Mouse (Mus musculus) frontal cortex, postnatal 36 days (tissue): ENCODE results near the gene Csnk1g1.

ENCODE experiments used
- DNase-seq, 2 experiments: peaks; one replicate each; pipeline ENCODE4 v3.0.0; 2022; ENCODE audit warnings: low spot score in 2 of 2

Csnk1g1 gene

DNA sequence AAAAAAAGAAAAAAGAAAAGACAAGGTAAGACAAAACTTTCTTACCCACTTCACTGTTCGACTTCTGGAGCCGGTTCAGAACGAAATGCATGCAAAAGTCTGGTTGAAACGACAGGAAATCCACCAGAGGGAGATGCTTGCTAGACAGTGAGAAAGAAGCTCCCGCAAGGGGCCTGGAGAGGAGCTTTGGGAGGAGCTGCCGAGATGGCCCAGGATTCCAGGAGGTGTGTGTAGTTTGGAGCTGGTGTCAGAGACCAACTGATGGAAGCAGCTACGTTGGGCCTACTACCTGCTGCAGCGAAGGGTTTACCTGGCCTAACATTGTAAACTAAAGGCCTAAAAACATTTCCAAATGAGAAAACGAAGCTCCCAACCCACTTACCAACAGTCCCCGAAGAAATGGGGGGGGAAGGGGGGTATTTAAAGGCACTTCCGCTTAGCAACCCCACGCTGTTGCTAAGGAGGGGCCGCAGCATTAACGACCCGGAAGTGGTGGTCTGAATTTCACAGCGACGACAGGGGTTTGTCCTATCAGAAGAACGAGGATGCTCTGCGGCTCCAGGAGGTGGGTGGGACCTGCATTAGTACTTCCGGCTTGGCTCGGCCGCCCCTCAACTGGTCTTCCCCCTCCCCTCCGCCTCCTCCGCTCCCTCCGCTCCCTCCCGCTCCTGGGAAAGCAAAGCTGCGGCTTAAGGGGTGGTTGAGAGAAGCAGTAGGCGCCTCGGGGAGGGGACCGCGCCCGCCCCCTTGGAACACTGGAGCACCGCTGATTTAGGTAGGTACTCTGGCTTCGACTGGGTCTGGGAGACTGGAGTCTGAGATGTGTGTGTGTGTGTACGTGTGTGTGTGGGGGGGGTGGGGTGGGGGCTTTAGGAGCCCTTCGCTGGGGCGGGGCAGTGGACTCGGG lies at the start of gene Csnk1g1, which contains the start of gene Trip4:
Gene Csnk1g1, plus strand, starts transcription at position 531 of the 907 bp plus-strand sequence.
Gene Trip4, minus strand, starts transcription at position 401 of the 907 bp plus-strand sequence.
- peak; percentile 94 to 96 for DNase-seq

DNA sequence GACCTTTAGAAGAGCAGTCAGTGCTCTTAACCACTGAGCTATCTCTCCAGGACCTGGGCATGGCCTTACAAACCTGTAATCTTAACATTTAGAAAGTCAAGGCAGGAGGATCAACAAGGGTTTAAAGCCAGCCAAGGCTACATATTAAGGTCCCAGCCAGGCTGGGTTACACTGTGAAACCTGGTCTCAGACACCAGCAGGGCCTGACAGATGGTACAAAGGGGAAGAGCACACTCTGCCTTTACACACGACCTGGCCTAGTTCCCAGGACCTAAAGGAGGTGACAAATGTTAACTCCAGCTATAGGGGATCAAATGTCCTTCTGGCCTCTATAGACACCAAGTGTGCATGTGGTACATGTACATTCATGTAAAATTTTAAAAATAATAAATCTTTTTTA lies 49.1 kb upstream of the Csnk1g1 start:
- no peak for DNase-seq

DNA sequence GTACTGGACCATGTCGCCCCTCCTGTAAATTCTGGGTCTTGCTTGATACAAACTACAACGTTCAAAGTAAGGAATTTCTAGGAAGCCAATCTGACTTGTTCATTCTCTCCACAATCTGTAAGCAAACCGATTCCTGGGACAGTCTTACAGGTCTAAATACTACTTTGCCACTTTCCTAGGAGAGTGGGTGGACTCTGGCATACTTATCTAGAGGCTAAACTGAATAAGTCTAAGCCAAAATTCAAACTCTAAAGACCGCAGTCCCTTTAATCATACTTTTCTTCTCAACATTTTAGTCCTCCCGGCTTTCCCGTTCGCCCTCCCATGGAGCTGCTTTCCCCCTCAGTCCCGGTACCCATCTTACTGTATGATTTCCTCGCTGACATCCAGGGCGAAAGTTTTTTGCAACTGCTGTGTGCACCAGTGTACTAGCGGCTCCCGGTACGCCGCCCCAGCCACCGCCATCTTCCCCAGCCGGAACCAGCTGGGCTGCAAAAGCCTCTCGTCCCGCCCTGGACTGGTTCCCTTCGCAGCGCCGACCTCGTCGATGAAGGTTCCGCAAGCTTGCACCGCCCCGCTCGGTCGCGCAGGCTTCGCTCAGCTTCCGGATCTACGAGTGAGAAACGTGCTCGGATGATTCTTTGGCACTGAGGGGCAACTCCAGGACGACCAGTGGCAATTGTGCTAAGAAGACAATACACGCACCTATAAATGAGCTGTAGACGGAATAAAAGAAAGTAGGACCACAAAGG lies 24.0 kb upstream of the Csnk1g1 start:
- peak; percentile 86 to 91 for DNase-seq

DNA sequence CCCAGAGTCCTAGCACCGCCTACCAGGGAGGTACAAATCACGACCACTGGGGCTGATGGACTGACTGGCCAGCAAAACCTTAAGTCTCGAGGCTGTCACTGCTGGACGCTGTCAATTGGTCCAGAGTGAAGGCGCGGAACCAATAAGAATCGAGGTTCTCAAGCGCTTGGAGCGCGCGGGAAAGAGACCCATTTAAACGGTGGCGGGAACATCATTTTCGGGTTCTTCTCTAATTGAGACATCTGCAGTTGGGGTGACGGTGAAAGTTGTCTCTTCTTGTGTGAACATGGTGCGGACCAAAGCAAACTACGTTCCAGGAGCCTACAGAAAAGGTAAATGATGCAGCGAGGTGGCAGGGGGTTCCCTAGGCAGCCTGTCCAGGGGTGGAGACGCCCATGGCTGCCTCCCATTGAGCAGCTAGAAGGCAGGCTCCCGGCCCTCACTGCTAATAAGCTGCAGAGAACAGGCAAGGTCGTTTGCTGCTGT lies 18.5 kb upstream of the Csnk1g1 start, which contains the start of gene Pclaf:
Gene Pclaf, plus strand, starts transcription at position 95 of the 486 bp plus-strand sequence.
- peak; percentile 44 to 61 for DNase-seq

DNA sequence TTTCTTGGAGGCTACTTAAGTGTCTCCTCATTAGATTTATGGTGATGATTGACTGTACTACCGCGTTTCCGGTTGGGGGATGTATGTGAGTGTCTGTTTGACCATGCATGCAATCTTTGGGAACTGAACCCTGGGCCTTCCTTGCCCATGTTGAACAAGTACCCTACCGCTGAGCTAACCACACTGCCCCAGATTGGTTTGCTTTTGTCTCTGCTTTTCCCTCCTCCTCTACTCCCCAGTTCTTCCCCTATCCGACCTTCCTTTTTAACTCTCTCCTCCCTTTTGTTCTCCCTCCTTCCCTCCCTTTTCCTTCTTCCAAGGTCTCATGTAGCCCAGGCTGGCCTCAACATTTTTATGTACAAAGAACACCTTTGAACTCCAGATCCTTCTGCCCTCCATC lies 17.6 kb upstream of the Csnk1g1 start:
- no peak for DNase-seq

DNA sequence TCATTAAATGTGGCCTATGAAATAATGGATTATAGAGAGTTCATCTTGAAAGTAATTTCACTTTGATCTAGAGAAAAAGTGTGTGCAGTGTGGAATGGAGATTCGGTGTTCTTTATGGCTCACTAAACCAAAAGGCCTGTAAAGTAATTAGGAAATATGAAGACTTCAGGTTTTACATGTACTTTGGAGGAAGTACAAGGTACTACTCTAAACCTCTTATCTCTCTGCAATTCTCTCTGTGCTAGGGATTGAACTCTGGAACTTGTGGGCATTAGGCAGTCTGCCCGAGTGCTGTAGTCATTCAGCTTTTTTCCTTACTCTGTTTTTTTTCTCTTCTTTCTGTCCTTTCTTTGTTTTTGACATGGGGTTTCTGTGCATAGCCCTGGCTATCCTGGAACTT lies 11.7 kb upstream of the Csnk1g1 start:
- DNase-seq = no peak

DNA sequence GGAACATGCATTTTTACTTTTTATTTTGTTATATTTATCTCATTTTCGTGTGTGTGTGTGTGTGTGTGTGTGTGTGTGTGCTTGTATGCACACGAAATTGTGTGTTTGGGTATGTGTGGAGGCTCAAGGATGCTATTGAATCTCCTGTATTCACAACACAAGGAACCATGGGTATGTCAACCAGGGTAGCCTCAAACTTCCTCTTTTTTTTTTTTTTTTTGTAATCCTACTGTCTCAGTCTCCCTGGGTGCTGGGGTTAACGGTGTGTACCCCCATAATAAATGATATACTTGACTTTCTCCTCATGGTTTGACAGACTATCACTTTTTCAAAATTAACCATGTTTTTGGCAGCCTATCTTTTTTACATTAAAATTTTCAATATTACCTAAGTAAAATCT lies 5.8 kb upstream of the Csnk1g1 start:
- DNase-seq = no peak

DNA sequence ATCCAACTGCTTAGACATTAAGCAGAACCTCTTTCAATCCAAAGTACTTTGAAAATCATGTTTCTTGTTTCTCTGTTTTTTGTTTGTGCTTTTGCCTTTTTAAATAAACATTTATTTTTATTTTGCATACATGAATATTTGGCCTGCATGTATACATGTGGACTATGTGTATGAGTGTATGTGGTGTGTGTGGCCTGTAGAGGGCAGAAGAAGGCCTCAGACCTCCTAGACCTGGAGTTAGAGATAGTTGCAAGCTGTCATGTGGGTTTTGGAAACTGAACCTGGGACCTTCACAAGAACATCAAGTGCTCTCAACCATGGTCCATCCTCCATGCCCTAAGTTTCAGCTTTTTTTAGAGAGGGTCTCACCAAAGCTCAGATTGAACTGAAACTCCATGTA lies 5.3 kb upstream of the Csnk1g1 start:
- no peak for DNase-seq

DNA sequence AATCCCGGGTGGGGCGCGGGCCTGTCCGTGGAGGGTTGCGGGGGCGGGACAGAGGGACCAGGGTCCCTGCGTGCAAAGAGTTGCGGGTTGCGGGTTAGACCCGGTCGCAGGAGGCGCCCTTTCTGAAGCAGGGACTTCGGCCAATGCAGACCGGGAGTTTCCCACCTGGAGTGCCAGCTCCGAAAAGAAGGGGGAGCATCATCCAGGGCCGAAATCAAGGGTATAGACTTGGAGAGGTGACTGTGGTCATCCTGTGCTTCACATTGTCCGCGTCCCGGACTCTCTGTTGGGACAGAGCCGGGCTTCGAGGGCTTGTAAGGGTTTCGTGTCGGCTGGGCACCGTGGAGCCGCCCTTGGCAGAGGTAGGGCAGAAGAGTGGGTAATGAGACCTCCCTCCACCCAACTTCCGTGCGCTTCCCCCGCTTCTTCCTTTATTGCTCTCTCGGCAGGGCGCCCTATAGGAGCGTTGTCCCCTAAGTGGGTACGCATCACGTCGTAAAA lies 627 bp downstream of the Csnk1g1 start:
- DNase-seq = peak; percentile 41 to 52

DNA sequence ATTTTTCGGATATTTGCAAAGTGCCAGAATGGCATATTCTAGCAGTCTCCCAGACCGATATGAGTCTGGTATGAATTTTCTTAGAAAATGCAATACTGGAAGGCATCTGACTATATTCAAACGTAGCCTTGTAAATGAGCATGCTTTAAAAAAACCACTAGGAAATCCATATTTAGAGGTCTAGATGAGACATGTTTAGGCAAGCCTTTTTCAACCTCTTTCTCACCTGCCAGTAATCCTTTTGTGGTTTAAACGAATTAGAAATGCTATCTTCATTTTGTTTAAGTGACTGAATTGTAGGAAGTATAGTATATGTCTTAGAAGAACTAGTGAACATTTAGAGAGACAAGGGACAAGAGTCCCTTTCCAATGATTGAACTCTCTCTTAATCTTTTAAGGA lies 1.1 kb downstream of the Csnk1g1 start:
- no peak for DNase-seq

DNA sequence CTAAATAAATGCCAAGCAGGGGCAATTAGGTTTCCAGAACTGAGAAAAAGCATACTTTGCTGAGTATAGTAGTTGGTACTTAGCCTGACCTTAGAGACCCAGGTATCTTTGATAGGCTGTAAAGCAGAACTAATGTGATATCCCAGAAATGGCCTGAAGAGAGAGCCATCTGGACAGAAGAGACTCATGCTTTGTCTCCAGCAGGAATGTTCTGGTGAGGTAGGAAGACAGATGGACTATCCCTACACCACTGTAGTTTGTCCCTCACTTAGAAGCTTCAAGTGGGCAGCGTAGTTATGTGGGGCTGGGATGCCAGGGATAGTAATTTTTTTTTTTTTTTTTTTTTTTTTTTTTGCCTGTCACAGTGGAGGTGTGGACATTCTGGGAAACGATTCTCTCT lies 5.3 kb downstream of the Csnk1g1 start:
- peak in 1 of 2 experiments; percentile 24 for DNase-seq

DNA sequence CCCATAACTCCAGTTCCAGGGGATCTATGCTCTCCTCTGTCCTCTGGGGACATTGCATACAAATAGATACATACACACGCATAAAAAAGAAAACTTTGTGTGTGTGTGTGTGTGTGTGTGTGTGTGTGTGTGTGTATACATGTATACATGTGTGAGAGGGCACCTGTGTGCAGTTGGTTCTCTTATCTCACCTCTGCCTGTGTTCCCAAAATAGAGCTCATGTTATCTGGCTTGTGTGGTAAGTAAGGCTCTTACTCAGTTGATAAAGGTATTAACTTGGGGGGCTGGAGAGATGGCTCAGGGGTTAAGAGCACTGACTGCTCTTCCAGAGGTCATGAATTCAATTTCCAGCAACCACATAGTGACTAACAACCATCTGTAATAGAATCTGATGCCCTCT lies 8.3 kb downstream of the Csnk1g1 start:
- no peak for DNase-seq

DNA sequence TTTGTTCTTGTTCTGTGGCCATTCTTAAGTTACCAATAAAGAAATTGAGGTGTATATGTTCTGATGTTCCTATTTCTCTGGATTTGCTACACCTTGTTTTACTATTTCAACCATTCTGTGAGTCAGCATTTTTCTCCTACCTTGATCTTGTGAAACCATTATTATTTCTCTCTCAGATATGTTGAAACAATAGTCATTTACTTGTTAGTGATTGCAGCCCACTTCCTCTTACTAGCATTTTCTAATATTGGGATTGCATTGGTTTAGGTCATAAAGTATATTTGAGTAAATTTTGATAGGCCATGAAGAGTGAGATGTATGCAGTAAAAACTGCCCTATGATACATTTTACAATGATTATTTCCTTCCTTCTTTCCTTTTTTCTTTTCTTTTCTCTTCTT lies 19.7 kb downstream of the Csnk1g1 start:
- DNase-seq = no peak

DNA sequence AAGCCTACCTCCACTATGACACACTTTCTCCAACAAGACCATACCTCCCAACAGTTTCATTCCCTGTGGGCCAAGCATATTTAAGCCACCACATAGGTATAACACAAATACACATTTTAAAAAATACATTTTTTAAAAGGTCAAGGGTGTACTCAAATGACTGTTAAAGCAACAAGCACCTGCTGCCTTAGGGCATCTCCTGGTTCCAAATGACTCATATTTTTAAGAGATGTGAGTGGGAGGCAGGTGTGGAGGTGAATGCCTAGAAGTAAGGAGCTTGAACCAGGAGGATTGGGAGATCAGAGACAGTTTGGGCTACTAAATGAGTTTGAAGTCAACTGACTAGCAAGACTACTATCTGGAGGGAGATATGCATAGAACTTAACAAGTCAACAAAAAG lies 21.1 kb downstream of the Csnk1g1 start:
- DNase-seq = no peak

DNA sequence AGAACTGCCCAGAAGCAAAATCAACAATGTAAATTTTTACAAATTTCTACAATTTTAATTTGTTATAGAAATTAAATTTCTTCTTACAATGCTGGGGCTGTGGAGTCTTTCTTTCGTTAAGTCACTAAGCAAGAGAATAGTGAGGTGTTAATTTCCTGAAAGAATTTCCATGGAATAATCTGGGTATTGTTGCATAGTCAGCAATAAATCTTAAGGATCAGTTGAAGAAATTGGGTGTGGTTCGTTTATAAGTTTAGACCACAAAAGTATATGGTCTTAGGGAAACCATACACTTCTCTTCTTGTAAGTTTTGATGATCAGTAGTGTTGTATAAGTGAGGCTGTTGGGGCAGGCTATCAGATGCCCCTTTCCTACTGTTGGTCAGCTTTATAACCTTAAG lies 28.8 kb downstream of the Csnk1g1 start:
- no peak for DNase-seq

DNA sequence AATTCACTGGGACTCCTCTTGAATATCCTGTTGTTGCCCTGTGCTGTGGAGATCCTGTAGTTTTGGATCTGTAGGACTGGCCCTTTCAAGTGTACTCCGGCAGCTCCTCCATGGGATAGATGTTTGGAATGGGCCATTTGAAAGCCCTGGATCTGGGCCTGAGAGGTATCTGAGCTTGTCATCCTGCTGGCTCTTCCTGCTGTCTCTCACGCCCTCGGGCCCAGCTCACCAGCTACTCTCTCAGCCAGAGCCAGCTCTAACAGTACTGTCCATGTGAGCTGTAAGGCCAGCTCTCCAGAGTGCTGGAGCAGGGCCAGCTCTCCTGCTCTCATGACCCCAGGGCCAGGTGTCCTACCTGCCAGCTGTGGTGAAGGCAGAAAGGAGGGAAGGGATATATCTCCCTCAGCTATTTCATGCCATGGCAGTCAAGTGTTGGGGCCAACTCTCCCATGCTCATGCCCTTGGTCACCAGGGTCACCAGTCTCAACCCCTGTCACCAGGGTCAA lies 42.4 kb downstream of the Csnk1g1 start:
- DNase-seq = no peak

DNA sequence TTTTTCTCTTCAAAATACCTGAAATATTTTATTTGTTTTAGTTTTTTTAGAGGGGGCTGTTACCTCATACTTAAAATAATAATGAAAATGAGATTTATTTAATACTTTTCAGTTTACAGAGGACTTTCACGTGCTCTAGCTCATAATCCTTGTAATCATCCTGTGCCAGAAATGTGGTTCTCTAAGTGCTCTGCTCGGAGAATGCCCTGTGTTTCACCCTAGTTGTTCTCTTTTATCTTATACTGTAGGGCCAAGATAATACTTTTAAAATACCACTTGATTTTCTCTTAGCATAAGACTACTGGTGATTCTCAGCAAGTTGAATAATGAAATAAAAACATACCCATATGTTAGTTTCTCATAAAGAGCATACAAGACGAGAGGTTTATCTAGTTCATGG lies 61.3 kb downstream of the Csnk1g1 start:
- no peak for DNase-seq

DNA sequence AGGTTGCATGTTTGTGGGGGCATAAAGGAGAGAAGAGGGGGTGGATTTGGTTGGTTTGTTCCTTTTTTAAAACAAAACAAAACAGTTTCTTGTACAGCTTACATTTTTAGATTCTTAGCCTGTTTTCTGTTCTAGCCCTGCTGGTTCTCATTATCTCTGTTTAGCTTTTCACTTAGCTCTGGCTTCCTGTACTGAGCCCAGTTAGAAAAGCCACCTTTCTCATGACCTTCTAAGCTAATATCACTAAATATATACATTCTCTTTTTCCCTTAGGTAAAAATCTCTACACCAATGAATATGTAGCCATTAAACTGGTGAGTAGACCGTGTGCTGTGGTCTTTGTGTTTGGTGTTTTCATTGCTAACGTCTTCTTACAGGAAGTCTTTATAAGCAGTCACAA lies 64.5 kb downstream of the Csnk1g1 start:
- DNase-seq = no peak

DNA sequence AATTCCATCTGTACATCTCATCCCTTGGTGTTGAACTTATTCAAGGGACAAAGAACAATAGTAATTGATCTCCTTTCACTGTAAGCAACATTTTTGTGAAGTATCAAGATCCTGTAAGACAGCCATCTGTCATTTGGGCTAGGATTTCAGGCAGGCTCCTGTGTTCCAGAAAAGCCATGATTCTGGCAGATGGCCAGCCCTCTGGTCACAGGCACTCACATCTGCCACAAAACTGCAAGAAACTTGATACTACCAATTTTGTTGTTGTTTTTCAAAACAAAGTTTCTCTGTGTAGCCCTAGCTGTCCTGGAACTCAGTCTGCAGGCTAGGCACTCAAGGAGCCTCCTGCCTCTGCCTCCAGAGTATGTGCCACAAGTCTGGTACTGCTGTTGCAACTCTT lies 67.2 kb downstream of the Csnk1g1 start:
- no peak for DNase-seq

DNA sequence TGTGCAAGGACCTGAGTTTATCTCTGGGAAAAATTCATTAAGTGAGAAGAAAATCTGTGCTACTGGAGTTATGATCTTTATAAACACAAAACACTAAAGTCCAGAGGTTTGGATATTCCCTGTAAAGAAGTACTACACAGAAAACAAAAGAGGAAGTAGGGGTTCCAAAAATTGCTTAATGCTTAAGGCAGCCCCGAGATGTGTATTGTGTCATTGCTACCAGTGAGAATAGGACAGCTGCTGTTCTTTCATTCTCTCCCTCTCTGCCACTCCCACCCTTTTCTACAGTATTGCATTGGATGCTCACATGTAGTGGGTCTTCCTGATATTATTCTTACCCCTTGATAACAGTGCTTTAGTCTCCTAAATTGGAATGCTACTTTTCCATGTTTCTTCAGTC lies 74.1 kb downstream of the Csnk1g1 start:
- DNase-seq = no peak

DNA sequence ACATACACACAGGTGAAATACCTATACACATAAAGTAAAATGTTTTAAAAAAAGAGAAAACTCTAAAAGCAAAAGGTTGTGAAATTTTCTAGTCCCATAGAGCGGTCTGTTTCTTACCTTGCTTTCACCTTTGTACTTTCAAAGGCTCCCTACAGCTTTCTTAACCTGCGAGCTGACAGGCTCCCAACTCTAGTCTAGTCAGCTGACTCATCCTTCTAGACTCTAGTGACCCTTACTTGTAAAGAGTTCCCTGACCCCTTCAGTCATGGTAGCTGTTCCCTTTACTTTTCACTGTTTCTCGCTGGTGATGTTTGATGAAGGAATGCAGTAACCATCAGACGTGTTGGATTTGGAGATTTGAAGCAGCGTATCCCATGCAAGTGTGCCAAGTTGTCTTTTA lies 78.3 kb downstream of the Csnk1g1 start:
- DNase-seq = no peak
